Mouse (Mus musculus) liver, adult 10 weeks (tissue): ENCODE results near the gene Cxcl17. TPM values are rescaled to one million over a fixed set of nuclear protein-coding genes. Genes with fewer than 3 reads are reported as not detected.

Source experiments
- polyA plus RNA-seq: library from polyadenylated mRNA; stranded (reverse); fragments of 350-450 nt; fragmentation: Illumina TruSeq; extraction: RNeasy Lipid Tissue Mini Kit (QIAGEN cat#74804); gene quantifications from one replicate; pipeline ENCODE4 v1.2.3, GENCODE M21; 2014; ENCODE audit warnings: low read depth, low replicate concordance

Gene Cxcl17
- not detected for polyA plus RNA-seq

DNA sequence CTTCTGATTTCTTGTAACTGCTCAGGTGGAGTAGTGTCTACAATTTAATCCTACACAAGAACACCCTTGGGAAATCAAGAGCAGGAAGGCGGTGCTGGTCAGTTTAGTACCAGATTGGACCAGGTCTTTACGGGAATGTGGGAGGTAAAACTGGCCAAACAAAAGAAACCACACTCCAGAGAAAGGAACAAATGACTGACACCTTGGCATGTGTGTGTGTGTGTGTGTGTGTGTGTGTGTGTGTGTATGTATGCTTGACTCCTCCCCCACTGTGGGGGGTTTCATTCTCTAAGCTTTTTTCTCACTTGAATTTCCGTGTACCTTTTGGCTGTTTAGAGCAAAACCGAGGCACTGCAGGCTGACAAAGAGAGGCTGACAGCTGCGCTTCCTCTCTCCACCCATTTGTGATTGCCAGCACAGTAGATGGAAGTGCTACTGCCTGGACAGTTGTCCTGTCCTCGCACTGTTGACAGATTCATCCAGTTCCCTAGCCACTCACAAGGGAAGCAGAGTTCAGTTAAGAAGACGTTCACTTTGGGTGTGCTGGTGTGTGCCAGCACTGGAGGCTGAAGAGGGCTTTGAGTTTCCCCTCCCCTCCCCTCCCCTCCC, at the start of gene Cxcl17:
Gene Cxcl17 (minus strand): TSS at position 54 of the 609 bp plus-strand sequence.

DNA sequence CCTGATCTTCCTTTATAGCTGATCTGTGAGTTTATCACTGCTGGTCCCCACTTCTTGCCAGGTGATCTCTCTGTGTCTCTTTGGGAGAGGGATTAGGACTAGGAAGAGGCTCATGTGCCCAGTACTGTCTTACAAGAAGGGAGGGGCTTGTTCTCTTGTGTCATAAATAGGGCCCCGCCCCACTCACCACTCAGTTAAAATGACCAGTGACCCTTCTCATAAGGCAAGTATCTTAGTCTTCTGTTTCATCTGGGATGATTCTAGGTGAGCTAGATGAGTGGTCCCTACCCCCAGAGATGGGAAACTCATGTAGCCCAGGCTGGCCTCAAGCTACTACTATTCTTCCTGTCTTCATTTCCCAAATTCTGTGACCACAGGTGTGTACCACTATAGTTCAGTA, 14.1 kb downstream of the Cxcl17 start, which contains the start of gene Lipe:
Gene Lipe (minus strand): TSS at position 101 of the 400 bp plus-strand sequence.

DNA sequence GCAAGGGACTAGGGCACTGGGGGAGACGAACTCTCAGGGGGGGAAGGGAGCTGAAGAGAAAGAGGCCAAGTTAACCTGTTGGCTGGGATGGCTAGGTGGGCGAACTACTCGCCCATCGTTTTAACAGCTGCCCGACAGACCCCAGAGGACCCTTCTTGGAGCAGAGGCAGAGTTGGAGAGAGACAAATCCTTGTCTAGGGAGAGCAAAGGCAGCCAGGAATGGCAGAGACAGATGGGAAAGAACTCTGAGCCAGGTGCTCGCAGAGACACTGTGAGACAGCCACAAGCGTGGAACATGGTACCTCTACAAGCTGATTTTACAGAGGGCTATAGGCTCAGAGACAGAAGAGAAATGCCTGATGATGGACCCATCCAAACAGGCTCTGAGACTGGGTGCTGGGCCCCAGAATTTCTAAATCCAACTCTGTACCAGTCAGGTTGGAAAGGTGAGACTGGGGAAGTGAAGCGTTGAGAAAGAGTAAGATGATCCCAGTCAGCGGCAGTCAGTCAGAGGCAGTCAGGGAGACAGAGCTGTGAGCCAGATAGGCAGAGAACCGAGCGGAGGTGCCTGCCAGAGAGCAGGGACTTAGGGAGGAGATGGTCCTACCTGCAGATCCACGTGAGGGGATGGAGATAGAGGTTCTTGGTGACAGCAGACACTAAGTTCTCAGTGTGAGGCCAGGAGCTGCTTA, 43.5 kb downstream of the Cxcl17 start, which contains the start of gene Cnfn:
Gene Cnfn (minus strand): TSS at position 667 of the 692 bp plus-strand sequence.

Other genes starting within 250 kb of the Cxcl17 start
- 0.32 TPM for gene Pou2f2, start 233.2 kb downstream of the Cxcl17 start, polyA plus RNA-seq
- 0.45 TPM for gene Dedd2, start 192.3 kb downstream of the Cxcl17 start, polyA plus RNA-seq
- 0.58 TPM for gene Zfp526, start 191.5 kb downstream of the Cxcl17 start, polyA plus RNA-seq
- gene Gsk3a, start 175.0 kb downstream of the Cxcl17 start, polyA plus RNA-seq, result 6.8 TPM
- gene Erf, start 162.1 kb downstream of the Cxcl17 start, polyA plus RNA-seq, result 1.3 TPM
- 5.7 TPM for gene Cic, start 145.2 kb downstream of the Cxcl17 start, polyA plus RNA-seq
- gene Pafah1b3, start 114.9 kb downstream of the Cxcl17 start, polyA plus RNA-seq, result 0.69 TPM
- gene Prr19, start 111.5 kb downstream of the Cxcl17 start, polyA plus RNA-seq, result not detected
- gene Tmem145, start 106.8 kb downstream of the Cxcl17 start, polyA plus RNA-seq, result not detected
- gene Megf8, start 95.7 kb downstream of the Cxcl17 start, polyA plus RNA-seq, result 0.29 TPM
- gene Cnfn, start 43.2 kb downstream of the Cxcl17 start, polyA plus RNA-seq, result not detected
- 0.69 TPM for gene Lipe, start 14.2 kb downstream of the Cxcl17 start, polyA plus RNA-seq
- 193 TPM for gene Ceacam1, start 64.7 kb upstream of the Cxcl17 start, polyA plus RNA-seq
- gene Ceacam2, start 127.0 kb upstream of the Cxcl17 start, polyA plus RNA-seq, result not detected
- not detected for gene Erich4, start 203.0 kb upstream of the Cxcl17 start, polyA plus RNA-seq
- 21.7 TPM for gene Dmac2, start 206.5 kb upstream of the Cxcl17 start, polyA plus RNA-seq
- not detected for gene B3gnt8, start 213.8 kb upstream of the Cxcl17 start, polyA plus RNA-seq
- gene Bckdha, start 246.1 kb upstream of the Cxcl17 start, polyA plus RNA-seq, result 1.8 TPM
- 1.1 TPM for gene Exosc5, start 246.3 kb upstream of the Cxcl17 start, polyA plus RNA-seq